Mouse (Mus musculus) induced T-regulatory cell, adult 2 months (primary cell): ENCODE results near the gene Cdca8.

Experiments
- DNase-seq: peaks from one replicate; pipeline ENCODE4 v3.0.0-alpha.2; 2012; ENCODE audit warnings: low read depth

Gene Cdca8

GRCm38 (mm10) chr4:124872719-124873118 is 66.4 kb downstream of the Cdca8 start:
- DNase-seq = no peak
